Comparison of ENCODE assay signal across 13 mouse cellular contexts in genomic region chr5:111595438-111595837, GRCm38 (mm10).
DNase-seq lines count a peak whose midpoint lies in the region; ATAC-seq and TF ChIP-seq lines count a peak whose summit lies in the region.
"Had no signal": no experiment of that assay in that cellular context is flagged by ENCODE, and none has a peak within 500 bp of the region (broad histone marks: within the 10 kb centered on the region; RNA-seq: fewer than 3 reads in every experiment).

No protein-coding gene starts in this region.

- peaks cover 84% of the 10 kb centered on the region for H3K4me1 ChIP-seq in forebrain, embryonic 13.5 days
- no peaks in the 10 kb centered on the region for H3K4me1 ChIP-seq in liver, embryonic 12.5 days
- peaks cover 11% of the 10 kb centered on the region; the same call in 1 of the 2 replicates for H3K4me1 ChIP-seq in neural tube, embryonic 14.5 days (ENCODE audit: control insufficient read depth, insufficient read depth, low read length)
- no peaks in the 10 kb centered on the region for H3K4me1 ChIP-seq in intestine, postnatal 0 days (replicated peaks; ENCODE audit: control insufficient read depth, insufficient read depth, low read length)

- no peaks in the 10 kb centered on the region for H3K27me3 ChIP-seq in forebrain, embryonic 13.5 days
- H3K27me3 ChIP-seq in liver, embryonic 12.5 days (replicated peaks), result 0 out of 2 replicates have a peak, but pooled peaks cover 3% of the 10 kb centered on the region
- H3K27me3 ChIP-seq in neural tube, embryonic 14.5 days (ENCODE audit: control insufficient read depth, insufficient read depth, low read length), result no peaks in the 10 kb centered on the region
- H3K27me3 ChIP-seq in intestine, postnatal 0 days (replicated peaks; ENCODE audit: control insufficient read depth, insufficient read depth, low read length), result no peaks in the 10 kb centered on the region

- intact Hi-C loops in left cerebral cortex, postnatal 4 days (cut with DNase I), result no loop called here

- no peaks in the 10 kb centered on the region for H3K9me3 ChIP-seq in forebrain, embryonic 13.5 days (replicated peaks)
- no peaks in the 10 kb centered on the region for H3K9me3 ChIP-seq in liver, embryonic 12.5 days (replicated peaks)
- H3K9me3 ChIP-seq in neural tube, embryonic 14.5 days (ENCODE audit: control insufficient read depth, low read length), result no peaks in the 10 kb centered on the region
- no peaks in the 10 kb centered on the region for H3K9me3 ChIP-seq in intestine, postnatal 0 days (ENCODE audit: control insufficient read depth)

- no peak for TF ChIP-seq CTCF in intestine, postnatal 0 days (IDR thresholded peaks at IDR 0.05; ENCODE audit: low read depth)

- peak; percentile 92 for ATAC-seq in forebrain, embryonic 13.5 days
- ATAC-seq in liver, embryonic 12.5 days, result peak; percentile 68; the same call in 1 of the 2 replicates
- ATAC-seq in neural tube, embryonic 14.5 days (ENCODE audit: low read depth), result peak; percentile 67
- no peak for ATAC-seq in intestine, postnatal 0 days

- WGBS in forebrain, embryonic 13.5 days, result 4% methylated on average over 12 of the region's 12 CpGs
- 42% methylated on average over 12 of the region's 12 CpGs for WGBS in liver, embryonic 12.5 days (ENCODE audit: insufficient replicate concordance)
- 20% methylated on average over 12 of the region's 12 CpGs for WGBS in neural tube, embryonic 14.5 days
- WGBS in intestine, postnatal 0 days, result 66% methylated on average over 12 of the region's 12 CpGs

- H3K4me2 ChIP-seq in forebrain, embryonic 13.5 days, result no peak overlapping the region
- H3K4me2 ChIP-seq in liver, embryonic 12.5 days, result no peak overlapping the region
- H3K4me2 ChIP-seq in neural tube, embryonic 14.5 days (ENCODE audit: low read depth, low read length), result no peak overlapping the region
- H3K4me2 ChIP-seq in intestine, postnatal 0 days (replicated peaks; ENCODE audit: low read depth), result no peak overlapping the region

- H3K4me3 ChIP-seq in forebrain, embryonic 13.5 days, result no peak overlapping the region
- no peak overlapping the region for H3K4me3 ChIP-seq in liver, embryonic 12.5 days
- H3K4me3 ChIP-seq in neural tube, embryonic 14.5 days (ENCODE audit: low read depth, low read length), result no peak overlapping the region
- H3K4me3 ChIP-seq in intestine, postnatal 0 days (ENCODE audit: low read depth, low read length), result no peak overlapping the region

- peak overlapping the region; percentile 96 for H3K27ac ChIP-seq in forebrain, embryonic 13.5 days
- no peak overlapping the region for H3K27ac ChIP-seq in liver, embryonic 12.5 days
- no peak overlapping the region for H3K27ac ChIP-seq in neural tube, embryonic 14.5 days (ENCODE audit: low read depth, low read length)
- H3K27ac ChIP-seq in intestine, postnatal 0 days (ENCODE audit: low read depth, low read length), result no peak overlapping the region

- DNase-seq in left cerebral cortex, postnatal 4 days, result peak; percentile 24
- no peak for DNase-seq in left cerebral cortex, adult 18-20 months (ENCODE audit: low spot score in 2 of 2)
- DNase-seq in kidney, adult 8-10 months, result no peak
- no peak for DNase-seq in left cerebral cortex, adult 11 months (ENCODE audit: low spot score)
- DNase-seq: B cell, adult 2 months; gastrocnemius, postnatal 25 days; kidney, postnatal 14 days; lung, postnatal 36 days; thymus, postnatal 36 days had no signal

- 0 out of 2 replicates have a peak overlapping the region, but pooled peaks have one; percentile 23 for H3K9ac ChIP-seq in forebrain, embryonic 13.5 days
- H3K9ac ChIP-seq in liver, embryonic 12.5 days, result no peak overlapping the region
- peak overlapping the region; percentile 34; the same call in 1 of the 2 replicates for H3K9ac ChIP-seq in neural tube, embryonic 14.5 days (replicated peaks; ENCODE audit: low read depth, low read length)
- no peak overlapping the region for H3K9ac ChIP-seq in intestine, postnatal 0 days (ENCODE audit: low read depth, low read length)

- H3K36me3 ChIP-seq in forebrain, embryonic 13.5 days (ENCODE audit: poor library complexity, severe bottlenecking), result no peaks in the 10 kb centered on the region
- no peaks in the 10 kb centered on the region for H3K36me3 ChIP-seq in liver, embryonic 12.5 days
- H3K36me3 ChIP-seq in neural tube, embryonic 14.5 days (ENCODE audit: control insufficient read depth, insufficient read depth, low read length), result no peaks in the 10 kb centered on the region
- H3K36me3 ChIP-seq in intestine, postnatal 0 days (ENCODE audit: control insufficient read depth, insufficient read depth), result no peaks in the 10 kb centered on the region

Comparison
In these comparisons a context has a peak if more than half of its experiments do, and no peak if none do; other contexts are left out.
1. H3K9ac ChIP-seq: peak in forebrain, embryonic 13.5 days (single experiment) and neural tube, embryonic 14.5 days (single experiment); none in liver, embryonic 12.5 days (single experiment) and intestine, postnatal 0 days (single experiment).